Mouse (Mus musculus): ENCODE measurements around the gene Fhad1.

DNA sequence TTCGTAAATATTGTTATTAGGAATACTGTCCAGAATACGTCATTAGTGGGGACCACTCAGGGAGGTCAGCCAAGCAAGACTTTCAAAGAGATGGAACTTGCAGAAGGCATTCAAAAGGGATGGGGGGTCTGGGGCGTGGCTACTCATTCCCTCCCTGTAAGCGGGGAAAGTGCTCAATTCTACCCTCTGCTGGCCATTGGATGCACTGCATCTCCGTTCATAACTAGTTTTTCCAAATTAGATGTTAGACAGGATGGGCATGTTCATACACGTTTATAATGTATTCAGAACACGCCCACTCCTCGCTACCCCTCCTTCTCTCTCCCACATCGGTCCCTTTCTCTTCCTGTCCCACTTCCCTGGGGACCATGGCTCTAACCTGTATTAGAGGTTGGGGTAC, 56.7 kb downstream of the Fhad1 start:
- TF ChIP-seq CTCF (IDR thresholded peaks at IDR 0.05; ENCODE audit: control insufficient read depth, insufficient read depth, low read length): peak; percentile 70
- TF ChIP-seq POLR2A (IDR thresholded peaks at IDR 0.05; ENCODE audit: borderline replicate concordance, control insufficient read depth, low read depth, low read length): no peak

Data from bone marrow, adult 2 months (tissue).